Mouse (Mus musculus) heart, postnatal 0 days (tissue): ENCODE data around the gene Rsu1.

ENCODE experiments used
- CTCF ChIP-seq: IDR thresholded peaks from 2 replicates; pipeline ENCODE4 v1.5.1; 2016; ENCODE audit warnings: antibody characterized with exemption, control low read depth, low read depth
- EP300 ChIP-seq: IDR thresholded peaks from 2 replicates; pipeline ENCODE4 v1.6.1; 2016; ENCODE audit warnings: antibody characterized with exemption, low read depth

DNA sequence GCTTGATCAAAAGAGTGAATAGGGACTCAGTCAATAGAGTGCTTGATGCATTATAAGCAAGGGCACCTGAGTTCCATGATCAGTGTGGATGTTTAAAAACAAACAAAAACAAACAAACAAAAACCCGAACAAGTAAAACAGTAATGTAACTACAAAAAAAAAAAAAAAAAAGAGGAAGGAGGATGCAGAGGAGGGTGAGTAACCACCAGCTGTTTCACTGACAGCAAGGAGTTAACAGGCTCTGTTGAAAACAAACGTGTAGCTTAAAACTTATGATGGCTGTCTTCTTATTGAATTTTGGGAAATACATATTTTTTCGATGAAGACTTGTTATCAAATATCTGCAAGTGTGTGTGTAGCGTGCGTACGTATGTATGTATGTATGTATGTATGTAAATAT lies 222.6 kb downstream of the Rsu1 start:
- TF ChIP-seq CTCF: no peak
- no peak for TF ChIP-seq EP300
